Mouse (Mus musculus): ENCODE results near the gene Pnmt. TPM values are rescaled to one million over a fixed set of nuclear protein-coding genes. Genes with fewer than 3 reads are reported as not detected.

Gene Pnmt
- total RNA-seq (2014; fragmentation: Nextera tagmentation) (not detected in 2 replicates), total RNA-seq (2017) (0.12 TPM in 1 of 2 replicates, not detected in the other), polyA plus RNA-seq (2012) (not detected in 2 replicates)

- no peaks in the 10 kb centered on the region for H3K9me3 ChIP-seq (replicated peaks)
- H3K27me3 ChIP-seq (ENCODE audit: insufficient read depth, low read length), result peaks cover 59% of the 10 kb centered on the region
- no peak within 1 kb of the TSS for H3K4me3 ChIP-seq (ENCODE audit: low read depth, low read length)
- TF ChIP-seq TAL1 (conservative IDR thresholded peaks at IDR 0.05; ENCODE audit: low read depth, low read length), result no peak
- no peak for TF ChIP-seq POLR2AphosphoS5 (IDR thresholded peaks at IDR 0.05; ENCODE audit: insufficient replicate concordance, low read depth, low read length)
- no peak for TF ChIP-seq GATA1 (IDR thresholded peaks at IDR 0.05; ENCODE audit: borderline replicate concordance, low read length)
- no peak for TF ChIP-seq GATA2 (IDR thresholded peaks at IDR 0.05; ENCODE audit: borderline replicate concordance, low read depth, low read length)
- TF ChIP-seq CTCF (IDR thresholded peaks at IDR 0.05; ENCODE audit: low read depth, low read length), result no peak
- H3K36me3 ChIP-seq (replicated peaks), result peaks cover 8% of the 10 kb centered on the region
- ATAC-seq (ENCODE audit: extremely low read depth, insufficient number of reproducible peaks, low FRiP score, poor library complexity, severe bottlenecking) (no peak), DNase-seq (ENCODE audit: low spot score) (no peak)
- peaks cover 16% of the 10 kb centered on the region for H3K4me1 ChIP-seq (ENCODE audit: insufficient read depth, low read depth, low read length)
Measured at GRCm38 (mm10) chr11:98385638-98386585, at the start of gene Pnmt. Pnmt (plus strand) TSS chr11:98386450.

- ATAC-seq (ENCODE audit: extremely low read depth, insufficient number of reproducible peaks, low FRiP score, poor library complexity, severe bottlenecking) (no peak), DNase-seq (ENCODE audit: low spot score) (no peak)
- Histone ChIP-seq H3K36me3 (replicated peaks) (no peaks in the 10 kb centered on the region), H3K9me3 (replicated peaks) (no peaks in the 10 kb centered on the region), H3K4me1 (ENCODE audit: insufficient read depth, low read depth, low read length) (peaks cover 32% of the 10 kb centered on the region), H3K27me3 (ENCODE audit: insufficient read depth, low read length) (peaks cover 73% of the 10 kb centered on the region), H3K4me3 (ENCODE audit: low read depth, low read length) (no peak overlapping the region)
- TF ChIP-seq CTCF (IDR thresholded peaks at IDR 0.05; ENCODE audit: low read depth, low read length) (no peak), GATA1 (IDR thresholded peaks at IDR 0.05; ENCODE audit: borderline replicate concordance, low read length) (no peak), POLR2AphosphoS5 (IDR thresholded peaks at IDR 0.05; ENCODE audit: insufficient replicate concordance, low read depth, low read length) (no peak), GATA2 (IDR thresholded peaks at IDR 0.05; ENCODE audit: borderline replicate concordance, low read depth, low read length) (no peak), TAL1 (conservative IDR thresholded peaks at IDR 0.05; ENCODE audit: low read depth, low read length) (no peak)
Measured at GRCm38 (mm10) chr11:98338507-98338961, 47.7 kb upstream of the Pnmt start.

GRCm38 (mm10) chr11:98339071-98339501 lies 47.2 kb upstream of the Pnmt start:
- DNase-seq (ENCODE audit: low spot score), result no peak
- Histone ChIP-seq H3K4me1 (ENCODE audit: insufficient read depth, low read depth, low read length) (peaks cover 31% of the 10 kb centered on the region), H3K27me3 (ENCODE audit: insufficient read depth, low read length) (peaks cover 74% of the 10 kb centered on the region), H3K4me3 (ENCODE audit: low read depth, low read length) (no peak overlapping the region), H3K36me3 (replicated peaks) (no peaks in the 10 kb centered on the region), H3K9me3 (replicated peaks) (no peaks in the 10 kb centered on the region)
- TF ChIP-seq POLR2AphosphoS5 (IDR thresholded peaks at IDR 0.05; ENCODE audit: insufficient replicate concordance, low read depth, low read length) (no peak), TAL1 (conservative IDR thresholded peaks at IDR 0.05; ENCODE audit: low read depth, low read length) (no peak), CTCF (IDR thresholded peaks at IDR 0.05; ENCODE audit: low read depth, low read length) (no peak), GATA2 (IDR thresholded peaks at IDR 0.05; ENCODE audit: borderline replicate concordance, low read depth, low read length) (no peak), GATA1 (IDR thresholded peaks at IDR 0.05; ENCODE audit: borderline replicate concordance, low read length) (no peak)
- no peak for ATAC-seq (ENCODE audit: extremely low read depth, insufficient number of reproducible peaks, low FRiP score, poor library complexity, severe bottlenecking)

GRCm38 (mm10) chr11:98339679-98340287 lies 46.5 kb upstream of the Pnmt start:
- no peak overlapping the region for H3K4me3 ChIP-seq (ENCODE audit: low read depth, low read length)
- peaks cover 68% of the 10 kb centered on the region for H3K27me3 ChIP-seq (ENCODE audit: insufficient read depth, low read length)
- peaks cover 25% of the 10 kb centered on the region for H3K4me1 ChIP-seq (ENCODE audit: insufficient read depth, low read depth, low read length)
- ATAC-seq (ENCODE audit: extremely low read depth, insufficient number of reproducible peaks, low FRiP score, poor library complexity, severe bottlenecking) (no peak), DNase-seq (ENCODE audit: low spot score) (no peak)
- no peaks in the 10 kb centered on the region for H3K36me3 ChIP-seq (replicated peaks)
- no peaks in the 10 kb centered on the region for H3K9me3 ChIP-seq (replicated peaks)
- TF ChIP-seq TAL1 (conservative IDR thresholded peaks at IDR 0.05; ENCODE audit: low read depth, low read length) (no peak), POLR2AphosphoS5 (IDR thresholded peaks at IDR 0.05; ENCODE audit: insufficient replicate concordance, low read depth, low read length) (no peak), CTCF (IDR thresholded peaks at IDR 0.05; ENCODE audit: low read depth, low read length) (no peak), GATA2 (IDR thresholded peaks at IDR 0.05; ENCODE audit: borderline replicate concordance, low read depth, low read length) (no peak), GATA1 (IDR thresholded peaks at IDR 0.05; ENCODE audit: borderline replicate concordance, low read length) (no peak)

GRCm38 (mm10) chr11:98340597-98340996 lies 45.7 kb upstream of the Pnmt start:
- Histone ChIP-seq H3K4me1 (ENCODE audit: insufficient read depth, low read depth, low read length) (peaks cover 22% of the 10 kb centered on the region), H3K36me3 (replicated peaks) (no peaks in the 10 kb centered on the region), H3K27me3 (ENCODE audit: insufficient read depth, low read length) (peaks cover 63% of the 10 kb centered on the region), H3K9me3 (replicated peaks) (no peaks in the 10 kb centered on the region), H3K4me3 (ENCODE audit: low read depth, low read length) (no peak overlapping the region)
- ATAC-seq (ENCODE audit: extremely low read depth, insufficient number of reproducible peaks, low FRiP score, poor library complexity, severe bottlenecking), result no peak
- DNase-seq (ENCODE audit: low spot score), result no peak
- no peak for TF ChIP-seq CTCF (IDR thresholded peaks at IDR 0.05; ENCODE audit: low read depth, low read length)
- TF ChIP-seq TAL1 (conservative IDR thresholded peaks at IDR 0.05; ENCODE audit: low read depth, low read length), result no peak
- no peak for TF ChIP-seq GATA1 (IDR thresholded peaks at IDR 0.05; ENCODE audit: borderline replicate concordance, low read length)
- TF ChIP-seq GATA2 (IDR thresholded peaks at IDR 0.05; ENCODE audit: borderline replicate concordance, low read depth, low read length), result no peak
- no peak for TF ChIP-seq POLR2AphosphoS5 (IDR thresholded peaks at IDR 0.05; ENCODE audit: insufficient replicate concordance, low read depth, low read length)

- ATAC-seq (ENCODE audit: extremely low read depth, insufficient number of reproducible peaks, low FRiP score, poor library complexity, severe bottlenecking), result no peak
- Histone ChIP-seq H3K9me3 (replicated peaks) (no peaks in the 10 kb centered on the region), H3K36me3 (replicated peaks) (no peaks in the 10 kb centered on the region), H3K4me3 (ENCODE audit: low read depth, low read length) (no peak overlapping the region), H3K4me1 (ENCODE audit: insufficient read depth, low read depth, low read length) (peaks cover 22% of the 10 kb centered on the region), H3K27me3 (ENCODE audit: insufficient read depth, low read length) (peaks cover 61% of the 10 kb centered on the region)
- DNase-seq (ENCODE audit: low spot score), result no peak
- TF ChIP-seq POLR2AphosphoS5 (IDR thresholded peaks at IDR 0.05; ENCODE audit: insufficient replicate concordance, low read depth, low read length), result no peak
- no peak for TF ChIP-seq GATA1 (IDR thresholded peaks at IDR 0.05; ENCODE audit: borderline replicate concordance, low read length)
- no peak for TF ChIP-seq GATA2 (IDR thresholded peaks at IDR 0.05; ENCODE audit: borderline replicate concordance, low read depth, low read length)
- no peak for TF ChIP-seq TAL1 (conservative IDR thresholded peaks at IDR 0.05; ENCODE audit: low read depth, low read length)
- no peak for TF ChIP-seq CTCF (IDR thresholded peaks at IDR 0.05; ENCODE audit: low read depth, low read length)
Measured at GRCm38 (mm10) chr11:98341174-98341573, 45.1 kb upstream of the Pnmt start.

Measured in G1E (cell line).